Mouse (Mus musculus) heart, postnatal 0 days (tissue): Measurements from ENCODE around the gene Fam120c. TPM values are rescaled to one million over a fixed set of nuclear protein-coding genes. Genes with fewer than 3 reads are reported as not detected.

Experiments used
- ATAC-seq: fragments of 200-750 bp; cut with Nextera tagmentation; 2 replicates; pipeline ENCODE4 v1.8.0; 2017; ENCODE audit warnings: low read depth, moderate number of reproducible peaks, moderate library complexity; ENCODE audit not compliant: insufficient read depth
- DNase-seq: peaks from one replicate; pipeline ENCODE4 v3.0.0-alpha.2; 2016; ENCODE audit warnings: low spot score
- H3K27ac ChIP-seq: fragments of 300-500 bp; sonication (generic); 2 replicates; pipeline ENCODE4 v1.5.1; 2014; ENCODE audit warnings: low read depth, mild to moderate bottlenecking
- H3K27me3 ChIP-seq: fragments of 300-500 bp; sonication (generic); 2 replicates; pipeline ENCODE4 v1.6.1; 2014; ENCODE audit warnings: low read length, mixed read lengths; ENCODE audit not compliant: control insufficient read depth, insufficient read depth
- H3K36me3 ChIP-seq: fragments of 300-500 bp; sonication (generic); replicated peaks from 2 replicates; pipeline ENCODE4 v1.6.1; 2014; ENCODE audit warnings: low read length, mixed read lengths; ENCODE audit not compliant: control insufficient read depth, insufficient read depth
- H3K4me1 ChIP-seq: fragments of 300-500 bp; sonication (generic); 2 replicates; pipeline ENCODE4 v1.6.1; 2014; ENCODE audit warnings: antibody characterized with exemption; ENCODE audit not compliant: control insufficient read depth, insufficient read depth
- H3K4me2 ChIP-seq: fragments of 300-500 bp; sonication (generic); 2 replicates; pipeline ENCODE4 v1.6.1; 2014; ENCODE audit warnings: low read depth, mild to moderate bottlenecking, low read length, moderate library complexity
- H3K4me3 ChIP-seq: fragments of 300-500 bp; sonication (generic); 2 replicates; pipeline ENCODE4 v1.5.1; 2014; ENCODE audit warnings: low read depth, low read length
- H3K9ac ChIP-seq: fragments of 300-500 bp; sonication (generic); replicated peaks from 2 replicates; pipeline ENCODE4 v1.6.1; 2014; ENCODE audit warnings: low read depth, low read length, mixed read lengths
- H3K9me3 ChIP-seq: fragments of 300-500 bp; sonication (generic); replicated peaks from 2 replicates; pipeline ENCODE4 v1.6.1; 2016; ENCODE audit warnings: low read length; ENCODE audit not compliant: control insufficient read depth
- CTCF ChIP-seq: IDR thresholded peaks from 2 replicates; pipeline ENCODE4 v1.5.1; 2016; ENCODE audit warnings: antibody characterized with exemption, control low read depth, low read depth
- EP300 ChIP-seq: IDR thresholded peaks from 2 replicates; pipeline ENCODE4 v1.6.1; 2016; ENCODE audit warnings: antibody characterized with exemption, low read depth
- WGBS: fragments of 180-500 bp; shearing (Covaris S2); extraction: QIAGEN DNeasy Blood & Tissue Kit; methylation state at CpG from one replicate; pipeline ENCODE4 v1.1.7; 2014; 5-methylcytosine and 5-hydroxymethylcytosine counted together
- polyA plus RNA-seq: library from polyadenylated mRNA; unstranded; fragments of >200 nt; fragmentation: Nextera tagmentation; extraction: Ambion mirVana; gene quantifications from 2 replicates; pipeline ENCODE4 v1.2.1, GENCODE M21; 2015
- total RNA-seq: library from RNA; depleted of rRNA; stranded (reverse); fragments of >200 nt; gene quantifications from 2 replicates; pipeline ENCODE4 v1.2.3, GENCODE M21; 2014; ENCODE audit warnings: low replicate concordance; rRNA removed

Gene Fam120c
- total and polyA plus RNA-seq, 2 experiments from 2014 or later: 2.4 to 9.6 TPM

DNA sequence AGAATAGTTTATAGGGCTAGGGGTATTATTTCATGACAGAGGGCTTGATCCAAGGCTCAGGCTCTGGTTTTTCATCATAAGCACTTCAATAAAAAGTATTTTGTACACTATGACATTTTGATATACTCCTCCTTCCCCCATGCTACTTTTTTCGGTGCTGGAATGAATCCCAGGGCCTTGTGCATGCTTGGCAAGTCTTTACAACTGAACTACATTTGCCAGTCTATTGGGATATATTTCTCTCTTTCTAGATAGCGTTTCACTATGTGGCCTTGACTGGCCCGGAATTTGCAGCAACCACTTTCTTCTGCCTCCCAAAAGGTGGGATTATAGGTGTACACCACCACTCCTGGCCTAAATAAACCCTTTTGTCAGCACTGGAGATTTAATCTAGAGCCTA, 169.1 kb downstream of the Fam120c start:
- TF ChIP-seq EP300 (no peak), CTCF (no peak)
- no peak overlapping the region for H3K4me3 ChIP-seq
- DNase-seq (no peak), ATAC-seq (no peak)
- no peak overlapping the region for H3K27ac ChIP-seq
- no peaks in the 10 kb centered on the region for H3K9me3 ChIP-seq
- 63% methylated on average over 3 of the region's 3 CpGs for WGBS
- H3K27me3 ChIP-seq: no peaks in the 10 kb centered on the region
- no peak overlapping the region for H3K9ac ChIP-seq
- no peaks in the 10 kb centered on the region for H3K4me1 ChIP-seq
- no peaks in the 10 kb centered on the region for H3K36me3 ChIP-seq
- H3K4me2 ChIP-seq: no peak overlapping the region

DNA sequence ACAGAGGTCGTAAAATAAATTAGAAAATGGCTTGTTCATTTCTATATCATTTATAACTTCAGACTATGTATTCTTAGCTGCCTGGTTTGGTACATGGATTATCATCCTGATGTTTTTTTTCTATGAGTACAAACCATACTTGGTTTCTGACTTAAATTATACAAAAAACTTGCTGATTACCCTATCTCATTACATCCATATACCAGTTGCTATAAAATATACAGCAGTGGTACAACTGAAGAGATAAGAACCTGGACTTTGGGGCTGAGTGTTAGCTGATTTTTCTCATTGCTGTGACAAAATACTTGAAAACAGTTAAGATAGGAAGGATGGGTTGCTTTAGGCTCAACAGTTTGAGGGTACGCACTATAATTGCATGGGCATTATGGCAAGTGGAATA, 169.7 kb downstream of the Fam120c start:
- ATAC-seq: no peak
- Histone ChIP-seq H3K4me1 (no peaks in the 10 kb centered on the region), H3K9ac (no peak overlapping the region), H3K4me2 (no peak overlapping the region), H3K27ac (no peak overlapping the region), H3K27me3 (no peaks in the 10 kb centered on the region), H3K9me3 (no peaks in the 10 kb centered on the region), H3K36me3 (no peaks in the 10 kb centered on the region), H3K4me3 (no peak overlapping the region)
- DNase-seq: no peak
- no peak for TF ChIP-seq CTCF
- TF ChIP-seq EP300: no peak
- 83% methylated on average over 2 of the region's 2 CpGs for WGBS

DNA sequence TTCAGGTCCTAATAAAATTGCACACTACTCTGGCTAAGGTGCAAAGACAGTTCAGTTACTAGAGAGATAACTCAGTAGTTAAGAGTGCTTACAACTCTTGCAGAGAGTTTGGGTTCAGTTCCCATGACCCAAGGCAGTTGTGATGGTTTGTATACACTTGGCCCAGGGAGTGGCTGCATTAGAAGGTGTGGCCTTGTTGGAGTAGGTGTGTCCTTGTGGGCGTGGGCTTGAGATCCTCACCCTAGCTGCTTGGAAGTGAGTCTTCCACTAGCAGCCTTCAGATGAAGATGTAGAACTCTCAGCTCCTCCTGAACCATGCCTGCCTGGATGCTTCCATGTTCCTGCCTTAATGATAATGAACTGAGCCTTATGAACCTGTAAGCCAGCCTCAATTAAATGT, 174.2 kb downstream of the Fam120c start:
- Histone ChIP-seq H3K36me3 (no peaks in the 10 kb centered on the region), H3K4me3 (no peak overlapping the region), H3K9me3 (no peaks in the 10 kb centered on the region), H3K4me1 (no peaks in the 10 kb centered on the region), H3K9ac (no peak overlapping the region), H3K27ac (no peak overlapping the region), H3K4me2 (no peak overlapping the region), H3K27me3 (no peaks in the 10 kb centered on the region)
- ATAC-seq (no peak), DNase-seq (no peak)
- TF ChIP-seq CTCF: no peak
- no peak for TF ChIP-seq EP300
- WGBS: 47% methylated on average over 1 of the region's 1 CpGs

DNA sequence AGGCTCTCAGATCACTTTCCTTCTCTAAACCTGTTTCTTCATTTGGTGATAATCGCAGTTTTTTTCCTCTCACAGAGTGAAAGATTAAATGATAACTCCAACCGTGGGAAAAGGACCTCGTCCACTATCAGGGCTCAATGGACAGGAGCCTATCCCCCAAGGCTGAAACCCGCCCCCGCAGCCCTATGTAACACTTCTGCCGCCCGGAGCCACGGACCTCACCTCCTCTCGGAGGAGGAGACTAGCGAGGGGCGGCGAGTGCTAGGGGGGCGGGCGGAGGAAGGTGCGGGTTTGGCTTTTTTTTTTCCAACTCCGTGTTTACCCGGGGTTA, 176.1 kb downstream of the Fam120c start:
- 22% methylated on average over 17 of the region's 17 CpGs for WGBS
- no peak for ATAC-seq

DNA sequence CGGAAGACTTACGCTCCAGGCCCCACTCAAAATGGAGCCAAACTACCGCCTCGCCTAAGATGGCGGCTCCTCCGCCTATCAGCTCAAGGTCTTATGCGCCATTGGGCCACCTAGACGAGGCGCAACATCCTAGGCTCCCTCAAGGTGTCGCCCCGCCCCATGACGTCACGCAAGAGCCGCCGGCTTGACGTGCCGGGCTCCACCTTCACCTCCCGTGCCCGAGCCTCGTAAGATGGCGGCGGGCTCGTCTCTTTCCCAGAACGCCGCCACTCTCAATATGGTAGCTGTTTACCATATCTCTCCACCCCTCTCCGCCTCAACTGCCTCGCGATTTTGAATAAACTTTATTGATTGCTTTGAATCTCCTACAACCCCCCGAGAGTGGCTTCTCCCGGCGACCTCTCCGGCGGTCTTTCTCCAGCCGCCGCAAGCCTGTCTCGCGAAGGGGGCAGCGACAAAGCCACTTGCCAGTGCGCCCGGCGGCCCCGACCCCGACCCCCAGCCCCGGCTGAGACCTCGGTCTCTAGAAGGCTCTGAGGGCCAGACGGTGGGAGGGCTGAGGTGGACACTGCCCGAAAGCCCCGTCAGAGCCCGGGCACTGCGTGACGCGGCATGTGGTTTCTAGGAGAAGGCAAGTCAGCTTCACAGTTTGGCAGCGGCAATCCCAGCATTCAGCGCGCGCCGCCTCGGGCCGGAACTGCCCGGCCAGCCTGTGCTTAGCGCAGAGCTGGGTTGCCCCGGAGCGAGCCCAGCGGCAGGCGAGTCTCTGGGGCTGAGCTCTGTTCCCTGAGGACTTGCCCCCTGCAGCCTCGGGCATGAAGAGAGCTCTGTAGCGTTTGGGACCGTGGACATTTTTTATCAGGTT, 176.7 kb downstream of the Fam120c start, which contains the start of gene Phf8:
Gene Phf8 (plus strand): TSS at position 215 of the 865 bp plus-strand sequence.
- TF ChIP-seq CTCF (peak; percentile 7; the same call in 1 of the 2 replicates), EP300 (no peak; the same call in none of the 2 replicates)
- WGBS: 21% methylated on average over 68 of the region's 68 CpGs
- H3K36me3 ChIP-seq: 0 out of 2 replicates have a peak, but pooled peaks cover 5% of the 10 kb centered on the region
- H3K9me3 ChIP-seq: no peaks in the 10 kb centered on the region
- peak; percentile 82 for DNase-seq
- H3K4me2 ChIP-seq: peak within 1 kb of the TSS; percentile 87
- peak within 1 kb of the TSS; percentile 70 for H3K9ac ChIP-seq
- ATAC-seq: peak; percentile 95
- H3K4me3 ChIP-seq: peak within 1 kb of the TSS; percentile 60
- peak within 1 kb of the TSS; percentile 98 for H3K27ac ChIP-seq
- no peaks in the 10 kb centered on the region for H3K4me1 ChIP-seq
- H3K27me3 ChIP-seq: no peaks in the 10 kb centered on the region

More for the DNA sequence above, 176.1 kb downstream of the Fam120c start:
- Histone ChIP-seq H3K27ac (peak overlapping the region; percentile 98), H3K36me3 (0 out of 2 replicates have a peak, but pooled peaks cover 5% of the 10 kb centered on the region), H3K4me1 (no peaks in the 10 kb centered on the region), H3K27me3 (no peaks in the 10 kb centered on the region), H3K9me3 (no peaks in the 10 kb centered on the region), H3K4me2 (peak overlapping the region; percentile 53), H3K4me3 (peak overlapping the region; percentile 60), H3K9ac (peak overlapping the region; percentile 66)
- 0 out of 2 replicates have a peak, but pooled peaks have one; percentile 16 for TF ChIP-seq EP300
- no peak for TF ChIP-seq CTCF
- DNase-seq: no peak

Other genes with a start within 250 kb of the Fam120c start
- gene Tsr2, start 247.6 kb upstream of the Fam120c start, total RNA-seq: 6.2 and 8.9 TPM in 2 replicates
- 9.0 and 10.4 TPM in 2 replicates for gene Tsr2, start 247.6 kb upstream of the Fam120c start, polyA plus RNA-seq
- gene Wnk3, start 146.1 kb upstream of the Fam120c start, total RNA-seq: 0.35 and 3.1 TPM in 2 replicates
- gene Wnk3, start 146.1 kb upstream of the Fam120c start, polyA plus RNA-seq: 0.18 and 0.37 TPM in 2 replicates
- 7.8 and 27.6 TPM in 2 replicates for gene Phf8, start 176.5 kb downstream of the Fam120c start, total RNA-seq
- 5.5 and 5.7 TPM in 2 replicates for gene Phf8, start 176.5 kb downstream of the Fam120c start, polyA plus RNA-seq